Mouse (Mus musculus): ENCODE measurements at regions not wholly inside any gene's neighbourhood (a gene's known extent, or its start where the extent isn't known, plus 50 kb on each side); places are given as distances from the start of the nearest gene placed in this dataset.
A peak's percentile ranks its signal among the peaks of the same experiment; 100 is the strongest.
"Not testable (repeated sequence)": the region's sequence is repeated elsewhere in the genome, so short reads cannot be mapped to it uniquely, and the experiment has no call there.

DNA sequence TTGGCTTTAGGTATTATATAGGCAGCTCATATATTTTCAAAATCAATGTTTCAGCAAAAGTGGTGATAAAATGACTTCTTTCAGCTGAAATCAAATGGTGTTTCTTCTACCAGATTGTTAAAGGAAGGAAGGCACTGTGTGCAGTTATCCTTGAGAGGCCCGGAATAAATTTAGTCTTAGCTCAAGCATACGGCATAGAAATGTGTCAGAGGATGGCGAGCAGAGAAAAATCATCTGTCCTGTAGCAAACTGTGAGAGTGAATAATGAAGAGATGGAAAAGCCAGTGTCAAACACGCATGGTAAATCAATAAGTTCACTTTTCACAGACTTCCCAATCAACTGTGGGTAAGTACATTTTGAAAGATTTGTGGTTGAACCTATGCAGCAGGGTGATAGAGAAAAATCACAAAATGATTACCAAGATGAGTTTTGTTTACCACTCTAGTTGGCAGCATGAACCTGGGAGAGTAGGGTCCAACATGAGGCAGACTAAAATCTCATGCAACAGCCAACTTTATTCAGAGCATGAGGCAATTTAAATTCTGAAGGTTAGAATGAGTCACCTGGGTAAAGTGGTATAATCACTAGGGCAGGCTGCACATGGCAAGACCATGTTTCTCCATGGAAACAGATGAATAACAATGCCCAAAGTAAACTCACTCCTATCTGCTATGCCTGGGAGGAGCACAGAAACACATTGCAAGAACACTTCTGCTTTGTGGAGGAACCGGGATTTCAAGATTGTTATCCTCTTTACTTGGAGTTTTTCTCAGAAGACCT is 55.7 kb downstream of the AI429214 start:
- no peak for ATAC-seq (replicated peaks; ENCODE audit: insufficient number of reproducible peaks, insufficient read depth, low FRiP score, low read depth)
- Histone ChIP-seq H3K27ac (no peak overlapping the region), H3K9me3 (replicated peaks) (no peaks in the 10 kb centered on the region), H3K4me1 (replicated peaks) (peaks cover 5% of the 10 kb centered on the region), H3K4me2 (no peak overlapping the region), H3K9ac (no peak overlapping the region), H3K4me3 (no peak overlapping the region), H3K27me3 (no peaks in the 10 kb centered on the region), H3K36me3 (no peaks in the 10 kb centered on the region)
- 76% methylated on average over 5 of the region's 5 CpGs for WGBS

DNA sequence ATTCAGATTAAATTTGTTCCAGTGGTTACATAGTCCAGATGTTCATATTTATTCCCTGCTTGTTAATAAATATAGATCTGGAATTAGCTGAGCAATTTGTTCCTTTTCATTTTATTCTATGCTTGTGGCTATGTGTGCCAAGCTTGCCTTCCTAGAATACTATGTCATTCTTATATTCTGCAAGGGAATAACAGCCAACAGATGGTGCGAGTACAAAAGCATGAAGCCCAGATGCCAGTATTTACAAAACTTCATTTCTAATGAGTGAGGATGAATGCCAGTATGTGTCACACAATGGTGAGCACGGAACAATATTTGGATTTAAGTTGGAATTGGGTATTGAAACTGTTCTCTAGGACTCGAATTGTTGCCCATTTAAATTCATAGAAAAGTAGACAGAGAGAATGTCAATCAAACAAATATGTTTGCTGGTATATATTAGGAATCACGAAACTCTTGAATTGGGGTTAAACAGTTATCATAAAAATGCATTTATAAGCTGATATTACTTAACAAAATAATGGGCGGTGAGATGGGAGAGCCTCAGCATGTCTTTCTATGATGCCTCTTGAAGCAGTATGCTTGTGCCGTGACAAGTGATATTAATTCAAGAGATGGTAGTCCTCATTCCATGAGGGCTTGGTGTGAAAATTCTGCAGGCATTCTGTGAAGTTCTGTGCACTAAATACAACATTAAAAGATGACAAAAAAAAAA is 56.7 kb downstream of the AI429214 start:
- WGBS, result 77% methylated on average over 6 of the region's 6 CpGs
- H3K27ac ChIP-seq, result no peak overlapping the region
- ATAC-seq (replicated peaks; ENCODE audit: insufficient number of reproducible peaks, insufficient read depth, low FRiP score, low read depth), result no peak
- no peaks in the 10 kb centered on the region for H3K36me3 ChIP-seq
- H3K4me2 ChIP-seq, result no peak overlapping the region
- no peaks in the 10 kb centered on the region for H3K27me3 ChIP-seq
- no peaks in the 10 kb centered on the region for H3K9me3 ChIP-seq (replicated peaks)
- H3K9ac ChIP-seq, result no peak overlapping the region
- peaks cover 5% of the 10 kb centered on the region for H3K4me1 ChIP-seq (replicated peaks)
- H3K4me3 ChIP-seq, result no peak overlapping the region

DNA sequence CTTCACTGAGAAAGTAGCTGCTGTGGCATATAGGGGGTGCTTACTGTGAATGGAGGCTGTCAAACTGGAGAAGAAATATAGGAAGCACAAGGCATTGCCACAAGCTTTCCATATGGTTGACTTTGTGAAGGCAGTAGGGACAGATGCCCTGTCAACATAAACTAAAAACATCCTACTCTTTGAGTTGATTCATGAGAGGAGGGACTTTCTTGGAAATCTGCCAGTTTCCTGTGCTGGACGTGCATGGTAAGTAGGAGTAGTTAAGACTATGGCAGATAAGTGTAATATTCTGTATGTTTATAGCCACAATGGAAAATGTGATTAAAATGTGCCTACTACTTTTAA is 57.3 kb downstream of the AI429214 start:
- H3K36me3 ChIP-seq, result no peaks in the 10 kb centered on the region
- 5% methylated on average over 1 of the region's 1 CpGs for WGBS
- no peak overlapping the region for H3K9ac ChIP-seq
- no peak overlapping the region for H3K4me3 ChIP-seq
- no peak overlapping the region for H3K4me2 ChIP-seq
- no peak for ATAC-seq (replicated peaks; ENCODE audit: insufficient number of reproducible peaks, insufficient read depth, low FRiP score, low read depth)
- no peak overlapping the region for H3K27ac ChIP-seq
- H3K4me1 ChIP-seq (replicated peaks), result peaks cover 5% of the 10 kb centered on the region
- H3K27me3 ChIP-seq, result no peaks in the 10 kb centered on the region
- H3K9me3 ChIP-seq (replicated peaks), result no peaks in the 10 kb centered on the region

DNA sequence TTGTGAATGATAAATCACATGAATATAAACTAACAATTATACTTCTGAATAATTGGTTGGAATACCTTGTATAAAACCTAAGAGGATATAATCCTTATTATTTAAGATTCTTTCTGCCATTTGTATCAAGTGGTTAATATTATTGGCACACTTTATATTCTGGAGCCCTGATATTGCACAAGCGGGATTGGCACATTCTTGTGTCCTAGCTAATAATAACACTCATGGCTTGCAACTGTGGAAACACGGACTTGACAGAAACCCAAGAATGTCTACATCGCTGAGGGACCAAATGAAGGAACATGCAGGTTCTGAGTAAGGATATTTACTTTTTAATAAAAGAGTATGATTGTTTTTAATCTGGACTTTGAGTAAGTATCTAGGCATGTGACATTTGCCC is 63.0 kb downstream of the AI429214 start:
- no peaks in the 10 kb centered on the region for H3K9me3 ChIP-seq (replicated peaks)
- H3K27me3 ChIP-seq, result no peaks in the 10 kb centered on the region
- H3K4me3 ChIP-seq, result no peak overlapping the region
- H3K27ac ChIP-seq, result no peak overlapping the region
- 48% methylated on average over 3 of the region's 3 CpGs for WGBS
- no peaks in the 10 kb centered on the region for H3K4me1 ChIP-seq (replicated peaks)
- no peak overlapping the region for H3K9ac ChIP-seq
- H3K36me3 ChIP-seq, result no peaks in the 10 kb centered on the region
- no peak for ATAC-seq (replicated peaks; ENCODE audit: insufficient number of reproducible peaks, insufficient read depth, low FRiP score, low read depth)
- no peak overlapping the region for H3K4me2 ChIP-seq

DNA sequence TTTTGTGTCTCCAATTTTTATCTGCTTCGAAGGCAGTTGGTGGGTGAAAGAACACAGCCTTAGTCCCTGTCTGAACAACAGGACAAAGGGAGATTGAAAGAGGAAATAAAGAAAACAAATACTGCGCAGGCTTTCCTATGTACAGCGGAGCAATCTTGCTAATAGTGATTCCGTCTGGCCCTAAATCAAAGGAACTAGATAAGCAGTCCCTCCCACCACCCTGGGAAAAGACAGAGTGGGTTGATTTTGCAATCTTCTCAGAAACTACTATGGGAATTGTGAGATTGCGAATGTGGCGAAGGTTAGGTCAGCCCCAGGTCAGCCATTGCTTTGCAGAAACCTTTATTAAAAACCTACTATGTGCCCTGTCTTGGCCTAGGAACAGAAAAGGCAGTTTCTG is 65.0 kb downstream of the AI429214 start:
- H3K9me3 ChIP-seq (replicated peaks), result no peaks in the 10 kb centered on the region
- no peak overlapping the region for H3K9ac ChIP-seq
- 51% methylated on average over 6 of the region's 6 CpGs for WGBS
- no peaks in the 10 kb centered on the region for H3K36me3 ChIP-seq
- H3K4me2 ChIP-seq, result no peak overlapping the region
- ATAC-seq (replicated peaks; ENCODE audit: insufficient number of reproducible peaks, insufficient read depth, low FRiP score, low read depth), result no peak
- no peak overlapping the region for H3K4me3 ChIP-seq
- H3K27ac ChIP-seq, result peak overlapping the region; percentile 45; the same call in 1 of the 2 replicates
- no peaks in the 10 kb centered on the region for H3K27me3 ChIP-seq
- 0 out of 2 replicates have a peak, but pooled peaks cover 3% of the 10 kb centered on the region for H3K4me1 ChIP-seq (replicated peaks)

DNA sequence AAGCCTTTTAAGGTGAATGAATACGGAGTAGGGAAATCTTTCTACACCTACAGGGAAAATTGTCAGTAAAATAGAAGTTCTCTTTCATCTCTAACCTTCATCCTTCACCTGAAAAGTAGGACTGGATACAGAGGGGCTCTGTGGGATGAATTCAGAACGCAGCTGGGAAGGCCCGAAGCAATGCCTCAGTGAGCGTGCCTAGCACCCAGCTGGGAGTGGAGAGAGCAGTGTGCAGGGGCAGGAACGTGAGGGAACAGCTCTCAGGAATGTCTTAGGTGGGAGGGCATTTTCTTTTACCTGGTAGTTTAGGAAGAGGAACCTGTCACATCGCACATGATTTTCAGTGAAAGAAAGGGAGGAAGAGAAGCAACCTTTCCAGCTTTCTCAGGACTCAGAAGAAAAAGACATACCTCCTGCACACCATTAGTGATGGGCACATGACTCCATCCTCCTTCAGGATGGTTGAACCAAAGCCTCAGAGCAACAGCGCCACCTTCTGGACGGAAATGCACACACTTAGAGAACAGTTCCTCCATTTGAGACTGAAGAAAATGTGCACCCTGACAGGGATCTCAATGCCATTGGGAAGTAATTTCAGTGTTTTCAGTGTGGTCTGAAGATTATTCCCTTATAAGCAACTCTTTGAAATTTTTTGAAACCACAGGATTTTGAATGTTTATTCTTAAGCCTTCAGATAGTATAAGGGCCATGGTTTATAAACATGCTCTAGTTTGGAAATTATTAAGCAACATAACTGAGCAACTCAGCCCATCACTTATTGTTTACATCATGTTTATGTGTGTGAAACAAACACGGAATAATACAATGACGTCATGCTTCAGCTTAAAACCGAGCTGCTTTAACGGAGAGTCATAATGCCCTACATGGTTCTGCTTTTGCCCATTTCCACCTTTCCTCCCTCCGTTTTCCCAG is 68.9 kb downstream of the AI429214 start:
- Histone ChIP-seq H3K9ac (no peak overlapping the region), H3K4me3 (no peak overlapping the region), H3K27ac (no peak overlapping the region), H3K36me3 (no peaks in the 10 kb centered on the region), H3K4me1 (replicated peaks) (0 out of 2 replicates have a peak, but pooled peaks cover 3% of the 10 kb centered on the region), H3K4me2 (no peak overlapping the region), H3K9me3 (replicated peaks) (no peaks in the 10 kb centered on the region), H3K27me3 (no peaks in the 10 kb centered on the region)
- 25% methylated on average over 13 of the region's 13 CpGs for WGBS
- ATAC-seq (replicated peaks; ENCODE audit: insufficient number of reproducible peaks, insufficient read depth, low FRiP score, low read depth), result peak; percentile 75; the same call in 1 of the 2 replicates

DNA sequence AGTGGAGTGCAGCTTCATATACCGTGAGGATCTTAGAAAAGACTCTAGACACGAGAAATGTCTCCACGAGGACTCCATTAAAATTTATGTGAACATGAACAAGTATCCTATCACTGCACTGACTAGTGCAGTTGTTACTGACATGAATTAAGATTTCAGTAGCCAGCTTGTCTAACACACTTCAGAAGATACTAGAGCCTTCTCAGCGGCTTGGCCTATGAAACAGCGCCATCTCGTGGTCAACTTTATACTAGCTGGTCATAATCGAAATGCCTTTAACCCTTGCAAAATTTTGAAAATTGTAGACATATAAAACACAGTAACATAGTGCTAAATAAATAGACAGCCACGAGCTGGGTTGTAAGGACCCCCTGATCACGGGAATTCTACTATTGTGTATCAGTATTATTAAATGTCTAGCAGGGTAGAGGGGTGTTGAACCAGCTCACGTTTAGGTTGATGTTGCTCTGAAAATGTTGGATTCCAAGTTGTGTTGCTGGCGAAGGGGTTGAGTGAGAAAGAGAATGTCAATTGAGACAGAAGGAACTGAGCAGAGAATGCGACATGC is 70.4 kb downstream of the AI429214 start:
- ATAC-seq (replicated peaks; ENCODE audit: insufficient number of reproducible peaks, insufficient read depth, low FRiP score, low read depth), result no peak
- H3K4me2 ChIP-seq, result no peak overlapping the region
- 13% methylated on average over 12 of the region's 12 CpGs for WGBS

DNA sequence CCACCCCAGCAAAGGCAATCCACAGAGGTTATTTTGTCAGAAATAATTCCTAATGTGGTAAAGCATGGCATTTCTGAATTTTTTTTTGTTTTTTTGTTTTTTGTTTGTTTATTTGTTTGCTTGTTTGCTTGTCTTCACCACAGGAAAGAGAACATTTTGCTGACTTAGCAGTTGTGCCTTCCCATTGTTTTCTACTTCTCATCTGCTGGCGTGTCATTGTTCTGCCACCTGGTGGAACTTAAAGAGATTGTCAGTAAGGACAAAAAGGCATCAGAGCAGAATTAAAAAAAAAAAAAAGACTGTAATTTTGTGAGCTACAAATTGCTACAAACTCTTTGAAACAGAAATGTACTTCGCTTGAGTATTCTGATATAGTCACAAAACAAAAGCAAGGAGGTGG is 79.5 kb downstream of the AI429214 start:
- H3K9me3 ChIP-seq (replicated peaks), result no peaks in the 10 kb centered on the region
- H3K4me2 ChIP-seq, result no peak overlapping the region
- WGBS, result 21% methylated on average over 2 of the region's 2 CpGs
- no peaks in the 10 kb centered on the region for H3K4me1 ChIP-seq (replicated peaks)
- no peak overlapping the region for H3K27ac ChIP-seq
- H3K9ac ChIP-seq, result no peak overlapping the region
- no peak for ATAC-seq (replicated peaks; ENCODE audit: insufficient number of reproducible peaks, insufficient read depth, low FRiP score, low read depth)
- no peaks in the 10 kb centered on the region for H3K27me3 ChIP-seq
- no peak overlapping the region for H3K4me3 ChIP-seq
- H3K36me3 ChIP-seq, result no peaks in the 10 kb centered on the region

More for the DNA sequence above, 70.4 kb downstream of the AI429214 start:
- no peak overlapping the region for H3K4me3 ChIP-seq
- H3K4me1 ChIP-seq (replicated peaks), result 0 out of 2 replicates have a peak, but pooled peaks cover 3% of the 10 kb centered on the region
- H3K9me3 ChIP-seq (replicated peaks), result no peaks in the 10 kb centered on the region
- H3K9ac ChIP-seq, result no peak overlapping the region
- no peaks in the 10 kb centered on the region for H3K36me3 ChIP-seq
- H3K27ac ChIP-seq, result no peak overlapping the region
- no peaks in the 10 kb centered on the region for H3K27me3 ChIP-seq

DNA sequence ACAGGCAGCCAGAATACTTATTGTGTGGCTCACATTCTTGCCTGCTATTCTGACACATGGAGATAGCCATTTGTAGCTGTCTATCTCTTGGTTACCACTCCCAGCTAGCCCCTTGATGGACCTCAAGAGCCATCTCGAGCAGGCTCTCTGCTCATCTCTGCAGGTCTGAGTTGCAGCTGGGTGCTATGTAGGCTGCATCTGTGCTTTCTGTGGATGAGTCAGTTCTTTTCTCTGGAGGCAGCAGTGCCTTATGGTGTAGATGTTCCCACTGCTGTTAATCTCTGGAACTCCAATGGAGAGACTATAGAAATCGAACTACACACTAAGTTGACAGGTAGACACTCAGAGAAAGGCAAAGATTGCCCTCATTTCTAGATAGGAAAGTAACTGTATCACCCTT is 106.3 kb downstream of the AI429214 start:
- H3K9me3 ChIP-seq (replicated peaks), result no peaks in the 10 kb centered on the region
- H3K36me3 ChIP-seq, result no peaks in the 10 kb centered on the region
- no peaks in the 10 kb centered on the region for H3K27me3 ChIP-seq
- 57% methylated on average over 2 of the region's 2 CpGs for WGBS
- ATAC-seq (replicated peaks; ENCODE audit: insufficient number of reproducible peaks, insufficient read depth, low FRiP score, low read depth), result no peak
- H3K9ac ChIP-seq, result no peak overlapping the region
- no peaks in the 10 kb centered on the region for H3K4me1 ChIP-seq (replicated peaks)
- no peak overlapping the region for H3K27ac ChIP-seq
- H3K4me2 ChIP-seq, result no peak overlapping the region
- H3K4me3 ChIP-seq, result no peak overlapping the region

DNA sequence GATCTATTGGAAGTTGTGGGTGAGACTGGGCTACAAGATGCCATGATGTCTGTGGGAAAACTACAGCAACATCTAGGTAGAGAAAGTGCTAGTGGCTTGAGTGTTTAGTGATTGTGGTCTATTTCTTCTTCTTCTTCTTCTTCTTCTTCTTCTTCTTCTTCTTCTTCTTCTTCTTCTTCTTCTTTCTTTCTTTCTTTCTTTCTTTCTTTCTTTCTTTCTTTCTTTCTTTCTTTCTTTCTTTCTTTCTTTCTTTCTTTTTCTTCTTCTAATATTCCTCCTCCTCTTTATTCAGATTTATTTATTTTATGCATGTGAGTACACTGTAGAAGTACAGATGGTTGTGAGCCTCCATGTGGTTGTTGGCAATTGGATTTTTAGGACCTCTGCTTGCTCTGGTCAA is 119.0 kb downstream of the AI429214 start:
- ATAC-seq (replicated peaks; ENCODE audit: insufficient number of reproducible peaks, insufficient read depth, low FRiP score, low read depth); H3K4me1 ChIP-seq (replicated peaks); H3K9me3 ChIP-seq (replicated peaks); H3K4me3 ChIP-seq; H3K27ac ChIP-seq; H3K36me3 ChIP-seq; H3K4me2 ChIP-seq; H3K27me3 ChIP-seq; H3K9ac ChIP-seq: not testable (repeated sequence)

DNA sequence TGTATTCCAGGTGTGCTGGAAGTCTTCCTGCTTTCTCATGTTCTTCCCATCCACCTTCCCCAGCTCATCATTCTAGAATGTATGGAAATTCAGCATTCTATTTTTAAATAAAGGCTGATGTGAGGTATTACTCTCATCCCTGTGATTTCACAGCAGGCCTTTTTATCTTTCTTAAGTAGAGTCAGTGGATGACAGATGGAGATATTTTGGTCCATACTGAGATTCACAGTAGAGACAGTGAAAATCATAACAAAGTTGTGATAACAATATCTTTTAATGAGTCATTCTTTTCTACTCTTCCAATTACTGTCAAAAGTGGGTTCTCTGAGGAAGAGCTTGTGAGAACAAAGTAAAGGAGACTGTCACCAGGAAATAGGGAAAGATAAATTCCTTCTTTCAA is 132.4 kb downstream of the AI429214 start:
- Histone ChIP-seq H3K27me3 (no peaks in the 10 kb centered on the region; the same call in 1 of the 2 replicates), H3K36me3 (no peaks in the 10 kb centered on the region), H3K4me1 (replicated peaks) (no peaks in the 10 kb centered on the region), H3K4me3 (no peak overlapping the region), H3K4me2 (no peak overlapping the region), H3K9ac (no peak overlapping the region), H3K9me3 (replicated peaks) (0 out of 2 replicates have a peak, but pooled peaks cover 5% of the 10 kb centered on the region), H3K27ac (no peak overlapping the region)
- no peak for ATAC-seq (replicated peaks; ENCODE audit: insufficient number of reproducible peaks, insufficient read depth, low FRiP score, low read depth)

Data from heart, embryonic 15.5 days (tissue).